Mouse (Mus musculus): ENCODE measurements around the gene Tap1.
A peak's percentile ranks its signal among the peaks of the same experiment; 100 is the strongest.
"Not testable (repeated sequence)": the region's sequence is repeated elsewhere in the genome, so short reads cannot be mapped to it uniquely, and the experiment has no call there.

The Tap1 gene

GRCm38 (mm10) chr17:34187261-34187916, at the start of gene Tap1, which contains the start of gene Psmb9:
TSS of gene Tap1 (plus strand) at chr17:34187553.
TSS of gene Psmb9 (minus strand) at chr17:34187764.
- peak; percentile 96 for DNase-seq (ENCODE audit: low read depth, low spot score)

- no peak for DNase-seq (ENCODE audit: low read depth, low spot score)
Observed at GRCm38 (mm10) chr17:34137601-34138000, 49.8 kb upstream of the Tap1 start.

- DNase-seq (ENCODE audit: low read depth, low spot score), result no peak
Observed at GRCm38 (mm10) chr17:34138655-34139054, 48.7 kb upstream of the Tap1 start.

GRCm38 (mm10) chr17:34139416-34139815, 47.9 kb upstream of the Tap1 start:
- peak; percentile 54 for DNase-seq (ENCODE audit: low read depth, low spot score)

GRCm38 (mm10) chr17:34140240-34140639, 47.1 kb upstream of the Tap1 start:
- no peak for DNase-seq (ENCODE audit: low read depth, low spot score)

GRCm38 (mm10) chr17:34141448-34141847, 45.9 kb upstream of the Tap1 start:
- DNase-seq (ENCODE audit: low read depth, low spot score), result no peak

- DNase-seq (ENCODE audit: low read depth, low spot score), result no peak
Observed at GRCm38 (mm10) chr17:34142456-34143010, 44.8 kb upstream of the Tap1 start.

- no peak for DNase-seq (ENCODE audit: low read depth, low spot score)
Observed at GRCm38 (mm10) chr17:34143033-34143432, 44.3 kb upstream of the Tap1 start, which contains the start of gene H2-DMb2. TSS of gene H2-DMb2 (plus strand) at chr17:34143307.

- DNase-seq (ENCODE audit: low read depth, low spot score), result no peak
Observed at GRCm38 (mm10) chr17:34143461-34143860, 43.9 kb upstream of the Tap1 start.

- DNase-seq (ENCODE audit: low read depth, low spot score), result not testable (repeated sequence)
Observed at GRCm38 (mm10) chr17:34144221-34144620, 43.1 kb upstream of the Tap1 start.

GRCm38 (mm10) chr17:34144960-34145371, 42.4 kb upstream of the Tap1 start:
- no peak for DNase-seq (ENCODE audit: low read depth, low spot score)

- DNase-seq (ENCODE audit: low read depth, low spot score), result peak; percentile 50
Observed at GRCm38 (mm10) chr17:34152923-34153322, 34.4 kb upstream of the Tap1 start, which contains the start of gene H2-DMb1. TSS of gene H2-DMb1 (plus strand) at chr17:34153072.

GRCm38 (mm10) chr17:34155534-34155933, 31.8 kb upstream of the Tap1 start:
- no peak for DNase-seq (ENCODE audit: low read depth, low spot score)

GRCm38 (mm10) chr17:34164202-34164895, 23.0 kb upstream of the Tap1 start:
- no peak for DNase-seq (ENCODE audit: low read depth, low spot score)

- DNase-seq (ENCODE audit: low read depth, low spot score), result no peak
Observed at GRCm38 (mm10) chr17:34165033-34165730, 22.2 kb upstream of the Tap1 start.

- DNase-seq (ENCODE audit: low read depth, low spot score), result peak; percentile 57
Observed at GRCm38 (mm10) chr17:34169279-34169678, 18.1 kb upstream of the Tap1 start.

GRCm38 (mm10) chr17:34170487-34170876, 16.9 kb upstream of the Tap1 start:
- DNase-seq (ENCODE audit: low read depth, low spot score), result no peak

- DNase-seq (ENCODE audit: low read depth, low spot score), result peak; percentile 67
Observed at GRCm38 (mm10) chr17:34170877-34171498, 16.4 kb upstream of the Tap1 start.

GRCm38 (mm10) chr17:34172528-34172927, 14.8 kb upstream of the Tap1 start:
- no peak for DNase-seq (ENCODE audit: low read depth, low spot score)

- DNase-seq (ENCODE audit: low read depth, low spot score), result no peak
Observed at GRCm38 (mm10) chr17:34174075-34174474, 13.3 kb upstream of the Tap1 start.

- DNase-seq (ENCODE audit: low read depth, low spot score), result no peak
Observed at GRCm38 (mm10) chr17:34177179-34177578, 10.2 kb upstream of the Tap1 start.

GRCm38 (mm10) chr17:34179019-34179418, 8.3 kb upstream of the Tap1 start:
- no peak for DNase-seq (ENCODE audit: low read depth, low spot score)
